Mouse (Mus musculus) CH12.LX (cell line): Measurements from ENCODE around the gene Ccdc170. TPM values are rescaled to one million over a fixed set of nuclear protein-coding genes. Genes with fewer than 3 reads are reported as not detected.

Source experiments
- DNase-seq: peaks from one replicate; pipeline ENCODE4 v3.0.0-alpha.2; 2013; ENCODE audit errors: extremely low read depth
- H3K27ac ChIP-seq: 2 replicates; pipeline ENCODE4 v1.5.1; 2012; ENCODE audit warnings: low read depth, mild to moderate bottlenecking, control low read depth, moderate library complexity; ENCODE audit not compliant: insufficient read depth
- H3K27me3 ChIP-seq: replicated peaks from 2 replicates; pipeline ENCODE3; 2012; ENCODE audit warnings: inconsistent platforms
- H3K36me3 ChIP-seq, 2 experiments: replicated peaks in 1 of 2; 2 replicates each; pipeline versions ENCODE3 to v1.6.1; 2012; ENCODE audit warnings: inconsistent platforms in 1 of 2, low read length in 1 of 2, mild to moderate bottlenecking in 1 of 2, mixed read lengths in 1 of 2, moderate library complexity in 1 of 2; ENCODE audit not compliant: control insufficient read depth in 1 of 2, insufficient read depth in 1 of 2
- H3K4me1 ChIP-seq, 2 experiments: 2 replicates each; pipeline ENCODE4 v1.6.1; 2012; ENCODE audit warnings: inconsistent platforms in 1 of 2, moderate library complexity in 1 of 2; ENCODE audit not compliant: insufficient read depth in 2 of 2, control insufficient read depth in 1 of 2
- H3K4me2 ChIP-seq: 2 replicates; pipeline ENCODE4 v1.6.1; 2012; ENCODE audit warnings: low read depth, mild to moderate bottlenecking, control low read depth; ENCODE audit not compliant: poor library complexity, insufficient read depth, severe bottlenecking
- H3K4me3 ChIP-seq, 3 experiments: fragments of 150-350 bp in 1 of 3; sonication (generic) in 1 of 3; replicated peaks in 1 of 3; 2 replicates each; pipeline versions ENCODE3 to v1.5.1; 2011 to 2012; ENCODE audit warnings: low read depth in 2 of 3, low read length in 2 of 3, mild to moderate bottlenecking in 2 of 3, moderate library complexity in 2 of 3, control low read depth in 1 of 3, improper control_type of control experiment in 1 of 3, inconsistent platforms in 1 of 3, mixed read lengths in 1 of 3; ENCODE audit not compliant: poor library complexity in 1 of 3
- H3K79me2 ChIP-seq: replicated peaks from 2 replicates; pipeline ENCODE4 v1.6.1; 2012; ENCODE audit warnings: mild to moderate bottlenecking, moderate library complexity; ENCODE audit not compliant: control insufficient read depth, poor library complexity, insufficient read depth, severe bottlenecking; ENCODE audit errors: extremely low read depth
- H3K9ac ChIP-seq: 2 replicates; pipeline ENCODE4 v1.6.1; 2012; ENCODE audit warnings: low read depth, mild to moderate bottlenecking, control low read depth, moderate library complexity; ENCODE audit not compliant: insufficient read depth
- H3K9me3 ChIP-seq: replicated peaks from 2 replicates; pipeline ENCODE3; 2012; ENCODE audit warnings: low read length, inconsistent platforms, mixed read lengths
- BHLHE40 ChIP-seq: IDR thresholded peaks from 2 replicates; pipeline ENCODE4 v1.6.1; 2011; ENCODE audit warnings: mild to moderate bottlenecking, low read depth, low read length, improper control_type of control experiment
- CHD1 ChIP-seq: IDR thresholded peaks from 2 replicates; pipeline ENCODE4 v1.6.1; 2012; ENCODE audit warnings: low read depth, low read length, improper control_type of control experiment, inconsistent platforms
- ELF1 ChIP-seq: IDR thresholded peaks from 2 replicates; pipeline ENCODE4 v1.6.1; 2014; ENCODE audit warnings: low read depth, mild to moderate bottlenecking, inconsistent platforms, low read length, improper control_type of control experiment
- EP300 ChIP-seq: IDR thresholded peaks from 2 replicates; pipeline ENCODE4 v1.6.1; 2011; ENCODE audit warnings: low read length, improper control_type of control experiment
- GABPA ChIP-seq: IDR thresholded peaks from 2 replicates; pipeline ENCODE4 v1.6.1; 2012; ENCODE audit warnings: low read depth, low read length, improper control_type of control experiment, inconsistent platforms; ENCODE audit not compliant: insufficient replicate concordance
- HCFC1 ChIP-seq: IDR thresholded peaks from 2 replicates; pipeline ENCODE4 v1.6.1; 2012; ENCODE audit warnings: low read depth, mild to moderate bottlenecking, inconsistent platforms, low read length, improper control_type of control experiment
- JUND ChIP-seq: conservative IDR thresholded peaks from 2 replicates; pipeline ENCODE4 v1.6.1; 2011; ENCODE audit warnings: low read depth, low read length, improper control_type of control experiment
- MAFK ChIP-seq: IDR thresholded peaks from 2 replicates; pipeline ENCODE4 v1.6.1; 2011; ENCODE audit warnings: low read length, improper control_type of control experiment; ENCODE audit not compliant: insufficient replicate concordance
- MEF2A ChIP-seq: IDR thresholded peaks from 2 replicates; pipeline ENCODE4 v1.6.1; 2014; ENCODE audit warnings: low read depth, mild to moderate bottlenecking, inconsistent platforms, low read length, improper control_type of control experiment, borderline replicate concordance
- MYC ChIP-seq: IDR thresholded peaks from 2 replicates; pipeline ENCODE4 v1.6.1; 2011; ENCODE audit warnings: low read depth, mild to moderate bottlenecking, improper control_type of control experiment, low read length
- NELFE ChIP-seq: IDR thresholded peaks from 2 replicates; pipeline ENCODE4 v1.6.1; 2011; ENCODE audit warnings: low read depth, low read length, improper control_type of control experiment
- POLR2AphosphoS2 ChIP-seq: IDR thresholded peaks from 2 replicates; pipeline ENCODE4 v1.6.1; 2011; ENCODE audit warnings: low read depth, low read length, improper control_type of control experiment
- RAD21 ChIP-seq: IDR thresholded peaks from 2 replicates; pipeline ENCODE4 v1.6.1; 2011; ENCODE audit warnings: low read depth, mild to moderate bottlenecking, low read length, improper control_type of control experiment, moderate library complexity
- SMC3 ChIP-seq: IDR thresholded peaks from 2 replicates; pipeline ENCODE4 v1.6.1; 2011; ENCODE audit warnings: low read depth, low read length, improper control_type of control experiment
- TBP ChIP-seq: conservative IDR thresholded peaks from 2 replicates; pipeline ENCODE4 v1.6.1; 2011; ENCODE audit warnings: low read depth, low read length, improper control_type of control experiment
- USF2 ChIP-seq: conservative IDR thresholded peaks from 2 replicates; pipeline ENCODE4 v1.6.1; 2011; ENCODE audit warnings: low read depth, low read length, improper control_type of control experiment
- ZC3H11A ChIP-seq: IDR thresholded peaks from 2 replicates; pipeline ENCODE4 v1.6.1; 2012; ENCODE audit warnings: low read depth, mild to moderate bottlenecking, inconsistent platforms, low read length, improper control_type of control experiment
- ZKSCAN1 ChIP-seq: IDR thresholded peaks from 2 replicates; pipeline ENCODE4 v1.6.1; 2012; ENCODE audit warnings: low read depth, inconsistent platforms, low read length, improper control_type of control experiment, borderline replicate concordance
- dilution Hi-C: fragments of 300-500 bp; cut with MboI; formaldehyde crosslinking; loops from 2 replicates; pipeline ENCODE4 v1.14.3; 2020; ENCODE audit warnings: low sequenced_read_pairs; ENCODE audit not compliant: extremely low pct_unique_long_range_greater_than_20kb, extremely low pct_ligation_motif_present
- in situ Hi-C: fragments of 300-500 bp; cut with MboI; formaldehyde crosslinking; loops from 3 replicates; pipeline ENCODE4 v1.14.3; 2019; ENCODE audit warnings: low sequenced_read_pairs, low pct_ligation_motif_present, low pct_unique_long_range_greater_than_20kb, mixed read lengths
- polyA plus RNA-seq: library from polyadenylated mRNA; unstranded; fragments of >175 nt; gene quantifications from 2 replicates; pipeline ENCODE4 v1.2.1, GENCODE M21; 2012; ENCODE audit warnings: low read depth; ENCODE audit not compliant: insufficient read length
- total RNA-seq, 2 experiments: library from RNA; depleted of rRNA; stranded (reverse); fragments of 300-350 nt in 1 of 2; fragments of >200 nt in 1 of 2; gene quantifications; 2 replicates each; pipeline ENCODE4 v1.2.3; 2012 to 2014

Gene Ccdc170
- total and polyA plus RNA-seq, 3 experiments = not detected

DNA sequence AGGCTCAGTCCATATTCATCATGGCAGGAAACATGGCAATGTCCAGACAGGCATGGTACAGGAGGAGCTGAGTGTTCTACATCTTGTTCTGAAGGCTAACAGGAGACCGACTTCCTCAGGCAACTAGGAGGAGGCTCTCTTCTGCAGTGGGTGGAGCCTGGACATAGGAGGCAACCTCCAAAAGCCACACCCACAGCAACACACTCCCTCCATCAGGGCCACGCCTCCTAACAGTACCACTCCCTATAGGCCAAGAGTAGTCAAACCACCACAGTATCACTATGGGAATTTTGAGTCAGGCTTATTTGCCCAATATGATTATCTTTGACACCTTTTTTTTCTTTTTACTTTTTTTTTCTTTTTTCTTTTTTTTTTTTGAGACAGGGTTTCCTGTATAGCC lies 22.1 kb upstream of the Ccdc170 start:
- dilution Hi-C loops = no loop called here
- H3K27ac ChIP-seq = no peak overlapping the region
- TF ChIP-seq SMC3 (no peak), CHD1 (no peak), JUND (no peak), MEF2A (no peak), EP300 (no peak), NELFE (no peak), GABPA (no peak)
- TF ChIP-seq, all 38 proteins: peak for 0
- H3K4me1 ChIP-seq = peaks cover 10 to 23% of the 10 kb centered on the region in 2 experiments
- H3K27me3 ChIP-seq = no peaks in the 10 kb centered on the region
- in situ Hi-C loops = no loop called here
- H3K9me3 ChIP-seq = no peaks in the 10 kb centered on the region
- no peaks in the 10 kb centered on the region for H3K79me2 ChIP-seq
- H3K9ac ChIP-seq = no peak overlapping the region
- no peak overlapping the region for H3K4me3 ChIP-seq
- peaks cover 5 to 14% of the 10 kb centered on the region in 2 experiments for H3K36me3 ChIP-seq
- DNase-seq = peak; percentile 58
- no peak overlapping the region for H3K4me2 ChIP-seq

GRCm38 (mm10) chr10:4465799-4466198 lies 16.5 kb upstream of the Ccdc170 start:
- Histone ChIP-seq H3K36me3 (no peaks in the 10 kb centered on the region), H3K27me3 (no peaks in the 10 kb centered on the region), H3K4me1 (peaks cover 0 to 9% of the 10 kb centered on the region in 2 experiments; a peak in 2 of 4 replicates), H3K4me2 (no peak overlapping the region), H3K4me3 (no peak overlapping the region), H3K79me2 (no peaks in the 10 kb centered on the region), H3K27ac (no peak overlapping the region), H3K9ac (no peak overlapping the region), H3K9me3 (peaks cover 3% of the 10 kb centered on the region)
- in situ Hi-C loops = no loop called here
- no peak for TF ChIP-seq ZKSCAN1
- no peak for TF ChIP-seq MEF2A
- no peak for TF ChIP-seq CHD1
- TF ChIP-seq USF2 = no peak
- no peak for TF ChIP-seq RAD21
- TF ChIP-seq POLR2AphosphoS2 = no peak
- TF ChIP-seq ELF1 = no peak
- no peak for TF ChIP-seq TBP
- no peak for TF ChIP-seq HCFC1
- no peak for TF ChIP-seq BHLHE40
- TF ChIP-seq MAFK = no peak
- TF ChIP-seq JUND = no peak
- no peak for TF ChIP-seq MYC
- TF ChIP-seq ZC3H11A = no peak
- no peak for DNase-seq
- dilution Hi-C loops = no loop called here
